Mouse (Mus musculus): Measurements from ENCODE around the gene Poldip3. TPM values are rescaled to one million over a fixed set of nuclear protein-coding genes. Genes with fewer than 3 reads are reported as not detected.

The Poldip3 gene
- polyA plus RNA-seq (2014; fragmentation: Nextera tagmentation; extraction: Ambion mirVana) = 158 and 161 TPM in 2 replicates

DNA sequence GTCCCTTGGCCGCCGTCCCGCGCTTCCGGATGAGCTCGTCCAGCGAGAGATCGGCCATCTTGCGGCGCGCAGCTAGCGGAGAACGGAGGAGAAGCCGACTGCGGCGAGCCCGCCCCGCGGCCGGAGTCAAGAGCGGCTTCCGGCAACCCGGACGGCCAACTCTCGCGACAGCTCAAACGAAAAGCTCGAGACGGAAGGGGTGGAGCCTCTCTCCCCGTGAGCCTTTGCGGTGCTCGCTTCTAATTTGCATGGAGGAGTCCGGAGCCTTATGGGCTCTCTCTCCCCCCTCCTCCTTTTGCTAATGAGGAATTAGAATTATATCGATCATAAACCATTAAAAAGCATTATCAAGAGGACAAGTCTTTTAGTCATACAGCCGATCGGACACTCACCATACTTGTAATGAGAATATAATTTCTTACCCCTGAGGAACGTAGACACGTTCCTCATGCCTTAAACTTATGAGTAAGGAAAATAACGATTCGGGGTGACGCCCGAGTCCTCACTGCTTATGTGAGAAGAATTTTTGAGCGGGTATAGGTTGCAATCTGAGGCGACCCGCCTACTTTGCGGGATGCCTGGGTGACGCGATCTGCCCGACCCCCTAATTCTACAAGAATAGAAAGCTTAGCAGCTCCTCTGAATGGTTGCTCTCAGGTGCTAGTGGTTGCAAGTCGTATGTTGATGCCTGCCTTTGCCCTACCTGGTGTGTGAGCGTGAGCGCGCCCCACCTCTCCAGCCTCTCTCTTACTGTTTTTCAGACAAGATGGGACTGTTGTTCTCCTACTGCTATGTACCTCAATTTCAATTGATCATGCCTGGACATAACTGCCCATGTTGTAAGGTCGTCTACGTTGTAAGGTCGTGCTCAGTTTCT is at the start of gene Poldip3:
TSS of gene Poldip3 (minus strand) at position 189 of the 877 bp plus-strand sequence.
- peak; percentile 93 for ATAC-seq (ENCODE audit: insufficient number of reproducible peaks, insufficient read depth, low FRiP score, low read depth)
- Histone ChIP-seq H3K4me3 (ENCODE audit: low read depth, low read length) (peak within 1 kb of the TSS; percentile 97), H3K36me3 (ENCODE audit: control insufficient read depth, insufficient read depth, low read length) (peaks cover 7% of the 10 kb centered on the region; the same call in 1 of the 2 replicates), H3K4me2 (replicated peaks; ENCODE audit: low read depth, low read length) (peak within 1 kb of the TSS; percentile 88), H3K9ac (replicated peaks; ENCODE audit: low read depth, low read length) (peak within 1 kb of the TSS; percentile 95), H3K9me3 (ENCODE audit: control insufficient read depth, low read depth, low read length) (no peaks in the 10 kb centered on the region), H3K4me1 (ENCODE audit: control insufficient read depth, insufficient read depth, low read length) (0 out of 2 replicates have a peak, but pooled peaks cover 3% of the 10 kb centered on the region), H3K27ac (ENCODE audit: low read length) (peak within 1 kb of the TSS; percentile 98), H3K27me3 (ENCODE audit: control insufficient read depth, insufficient read depth, low read length) (no peaks in the 10 kb centered on the region)
- 1% methylated on average over 56 of the region's 56 CpGs for WGBS

DNA sequence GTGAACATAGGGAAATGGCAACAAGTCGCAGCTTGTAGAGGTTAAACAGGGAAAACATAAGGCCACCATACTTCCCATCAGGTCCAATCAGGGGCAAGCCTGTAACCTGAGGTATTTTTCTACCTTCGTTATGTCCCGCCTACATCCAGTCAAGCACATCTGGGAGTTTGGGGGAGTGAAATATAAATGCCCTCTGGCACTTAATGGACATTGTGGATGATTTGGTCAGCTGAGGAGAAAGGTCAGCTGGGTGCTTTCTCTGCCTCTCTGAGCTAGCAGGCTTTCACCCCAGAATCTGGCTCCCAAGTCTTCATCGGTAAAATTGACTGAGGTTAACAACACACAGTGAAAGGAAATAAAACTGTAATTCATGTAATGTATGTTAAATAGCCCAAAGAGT is 44.2 kb upstream of the Poldip3 start:
- Histone ChIP-seq H3K36me3 (ENCODE audit: control insufficient read depth, insufficient read depth, low read length) (no peaks in the 10 kb centered on the region), H3K4me3 (ENCODE audit: low read depth, low read length) (no peak overlapping the region), H3K27me3 (ENCODE audit: control insufficient read depth, insufficient read depth, low read length) (no peaks in the 10 kb centered on the region), H3K27ac (ENCODE audit: low read length) (no peak overlapping the region), H3K9me3 (ENCODE audit: control insufficient read depth, low read depth, low read length) (no peaks in the 10 kb centered on the region), H3K4me2 (replicated peaks; ENCODE audit: low read depth, low read length) (no peak overlapping the region), H3K4me1 (ENCODE audit: control insufficient read depth, insufficient read depth, low read length) (no peaks in the 10 kb centered on the region), H3K9ac (replicated peaks; ENCODE audit: low read depth, low read length) (no peak overlapping the region)
- no peak for ATAC-seq (ENCODE audit: insufficient number of reproducible peaks, insufficient read depth, low FRiP score, low read depth)
- 94% methylated on average over 4 of the region's 4 CpGs for WGBS

DNA sequence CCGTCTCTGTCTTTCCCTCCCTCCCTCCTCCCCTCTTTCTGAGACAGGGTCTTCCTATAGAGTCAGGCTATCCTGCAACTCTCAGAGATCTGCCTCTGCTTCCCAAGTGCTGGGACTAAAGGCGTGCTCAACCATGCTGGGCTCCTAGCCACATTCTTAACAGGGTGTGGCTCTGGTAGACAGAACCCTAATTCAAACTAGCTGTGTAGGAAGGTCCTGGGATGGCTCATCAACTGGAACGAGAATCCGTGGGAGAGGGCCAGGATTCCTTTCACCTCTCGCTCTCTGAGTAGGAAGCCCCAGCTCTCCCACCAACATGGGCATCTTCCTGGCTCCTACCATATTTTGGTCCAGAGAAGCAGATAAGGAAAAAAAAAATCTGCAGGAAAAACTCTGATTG is 33.2 kb upstream of the Poldip3 start:
- no peak overlapping the region for H3K4me3 ChIP-seq (ENCODE audit: low read depth, low read length)
- H3K4me2 ChIP-seq (replicated peaks; ENCODE audit: low read depth, low read length) = no peak overlapping the region
- H3K27me3 ChIP-seq (ENCODE audit: control insufficient read depth, insufficient read depth, low read length) = no peaks in the 10 kb centered on the region
- no peaks in the 10 kb centered on the region for H3K36me3 ChIP-seq (ENCODE audit: control insufficient read depth, insufficient read depth, low read length)
- H3K27ac ChIP-seq (ENCODE audit: low read length) = no peak overlapping the region
- WGBS = 64% methylated on average over 5 of the region's 5 CpGs
- H3K9me3 ChIP-seq (ENCODE audit: control insufficient read depth, low read depth, low read length) = no peaks in the 10 kb centered on the region
- no peak overlapping the region for H3K9ac ChIP-seq (replicated peaks; ENCODE audit: low read depth, low read length)
- ATAC-seq (ENCODE audit: insufficient number of reproducible peaks, insufficient read depth, low FRiP score, low read depth) = no peak
- no peaks in the 10 kb centered on the region for H3K4me1 ChIP-seq (ENCODE audit: control insufficient read depth, insufficient read depth, low read length)

DNA sequence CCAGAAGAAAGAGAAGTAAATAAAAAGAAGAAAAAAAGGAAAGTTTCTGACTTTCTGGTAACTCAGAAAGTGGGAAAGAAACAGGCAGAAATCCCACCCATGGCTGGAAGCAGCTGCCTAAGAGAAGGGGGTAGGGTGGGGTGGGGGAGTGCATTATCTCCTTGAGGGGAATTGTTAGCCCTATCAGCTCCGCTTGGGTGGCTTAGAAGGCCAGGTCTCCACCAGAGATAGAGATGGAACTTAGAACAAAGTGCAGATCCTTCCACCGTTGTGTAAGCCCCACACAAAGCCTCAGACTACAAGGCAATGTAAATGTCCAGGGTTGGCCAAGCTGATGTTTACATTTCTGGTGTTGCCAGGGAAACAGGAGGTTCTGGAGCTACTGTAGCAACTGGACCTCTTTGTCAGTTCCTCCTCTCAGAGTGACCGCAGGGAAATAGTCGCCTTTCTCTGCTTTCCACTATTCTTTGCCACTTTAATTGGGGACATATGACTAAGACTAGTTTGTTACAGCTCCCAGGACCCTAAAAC is 32.7 kb upstream of the Poldip3 start:
- no peak for ATAC-seq (ENCODE audit: insufficient number of reproducible peaks, insufficient read depth, low FRiP score, low read depth)
- Histone ChIP-seq H3K9me3 (ENCODE audit: control insufficient read depth, low read depth, low read length) (no peaks in the 10 kb centered on the region), H3K4me3 (ENCODE audit: low read depth, low read length) (no peak overlapping the region), H3K27me3 (ENCODE audit: control insufficient read depth, insufficient read depth, low read length) (no peaks in the 10 kb centered on the region), H3K27ac (ENCODE audit: low read length) (no peak overlapping the region), H3K36me3 (ENCODE audit: control insufficient read depth, insufficient read depth, low read length) (no peaks in the 10 kb centered on the region), H3K4me1 (ENCODE audit: control insufficient read depth, insufficient read depth, low read length) (no peaks in the 10 kb centered on the region), H3K9ac (replicated peaks; ENCODE audit: low read depth, low read length) (no peak overlapping the region), H3K4me2 (replicated peaks; ENCODE audit: low read depth, low read length) (no peak overlapping the region)
- WGBS = 45% methylated on average over 4 of the region's 4 CpGs

DNA sequence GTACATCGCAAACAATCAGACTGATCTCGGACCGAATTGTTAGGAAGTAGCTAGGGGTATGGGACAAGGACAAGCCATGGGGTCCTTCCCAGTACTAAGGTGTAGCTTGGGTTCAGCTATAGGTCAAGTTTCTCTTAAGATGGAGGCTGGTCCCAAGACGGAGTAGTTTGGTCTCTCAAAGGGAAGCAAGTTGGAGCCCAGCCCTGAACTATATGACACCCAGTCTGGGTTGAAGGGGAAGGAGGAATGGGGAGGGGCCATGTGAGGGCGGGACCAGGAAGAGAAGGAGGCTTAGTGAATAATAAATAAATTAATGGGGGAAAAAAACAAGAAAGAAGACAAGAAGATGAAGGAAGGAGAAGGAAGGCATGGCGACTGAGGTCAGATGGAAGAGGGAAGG is 30.8 kb upstream of the Poldip3 start:
- no peak overlapping the region for H3K9ac ChIP-seq (replicated peaks; ENCODE audit: low read depth, low read length)
- no peaks in the 10 kb centered on the region for H3K9me3 ChIP-seq (ENCODE audit: control insufficient read depth, low read depth, low read length)
- no peak overlapping the region for H3K4me3 ChIP-seq (ENCODE audit: low read depth, low read length)
- ATAC-seq (ENCODE audit: insufficient number of reproducible peaks, insufficient read depth, low FRiP score, low read depth) = no peak
- no peaks in the 10 kb centered on the region for H3K27me3 ChIP-seq (ENCODE audit: control insufficient read depth, insufficient read depth, low read length)
- WGBS = 80% methylated on average over 6 of the region's 6 CpGs
- no peak overlapping the region for H3K27ac ChIP-seq (ENCODE audit: low read length)
- no peaks in the 10 kb centered on the region for H3K4me1 ChIP-seq (ENCODE audit: control insufficient read depth, insufficient read depth, low read length)
- H3K36me3 ChIP-seq (ENCODE audit: control insufficient read depth, insufficient read depth, low read length) = no peaks in the 10 kb centered on the region
- no peak overlapping the region for H3K4me2 ChIP-seq (replicated peaks; ENCODE audit: low read depth, low read length)

DNA sequence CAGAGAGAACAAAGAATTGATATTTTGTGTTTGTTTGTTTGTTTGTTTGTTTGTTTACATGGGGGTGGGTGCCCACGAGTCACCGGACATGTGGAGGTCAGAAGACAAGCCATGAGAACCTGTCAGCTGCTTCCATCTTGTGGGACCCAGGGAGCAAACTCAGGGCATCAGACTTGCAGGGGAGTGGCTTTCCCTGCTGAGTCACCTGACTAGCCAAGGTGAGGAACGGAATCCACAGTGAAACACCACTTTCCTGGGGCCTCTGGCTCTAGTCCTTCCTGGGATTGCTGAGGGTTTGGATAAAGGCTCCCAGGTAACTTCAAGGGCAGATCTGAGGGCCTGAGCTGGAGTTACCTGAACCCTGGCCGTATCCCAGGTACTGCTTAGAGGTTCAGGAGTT is 27.5 kb upstream of the Poldip3 start:
- H3K4me2 ChIP-seq (replicated peaks; ENCODE audit: low read depth, low read length) = no peak overlapping the region
- H3K36me3 ChIP-seq (ENCODE audit: control insufficient read depth, insufficient read depth, low read length) = no peaks in the 10 kb centered on the region
- 60% methylated on average over 4 of the region's 4 CpGs for WGBS
- H3K27ac ChIP-seq (ENCODE audit: low read length) = no peak overlapping the region
- H3K27me3 ChIP-seq (ENCODE audit: control insufficient read depth, insufficient read depth, low read length) = no peaks in the 10 kb centered on the region
- peaks cover 4% of the 10 kb centered on the region; the same call in 1 of the 2 replicates for H3K4me1 ChIP-seq (ENCODE audit: control insufficient read depth, insufficient read depth, low read length)
- no peak overlapping the region for H3K4me3 ChIP-seq (ENCODE audit: low read depth, low read length)
- H3K9me3 ChIP-seq (ENCODE audit: control insufficient read depth, low read depth, low read length) = no peaks in the 10 kb centered on the region
- ATAC-seq (ENCODE audit: insufficient number of reproducible peaks, insufficient read depth, low FRiP score, low read depth) = no peak
- H3K9ac ChIP-seq (replicated peaks; ENCODE audit: low read depth, low read length) = no peak overlapping the region

DNA sequence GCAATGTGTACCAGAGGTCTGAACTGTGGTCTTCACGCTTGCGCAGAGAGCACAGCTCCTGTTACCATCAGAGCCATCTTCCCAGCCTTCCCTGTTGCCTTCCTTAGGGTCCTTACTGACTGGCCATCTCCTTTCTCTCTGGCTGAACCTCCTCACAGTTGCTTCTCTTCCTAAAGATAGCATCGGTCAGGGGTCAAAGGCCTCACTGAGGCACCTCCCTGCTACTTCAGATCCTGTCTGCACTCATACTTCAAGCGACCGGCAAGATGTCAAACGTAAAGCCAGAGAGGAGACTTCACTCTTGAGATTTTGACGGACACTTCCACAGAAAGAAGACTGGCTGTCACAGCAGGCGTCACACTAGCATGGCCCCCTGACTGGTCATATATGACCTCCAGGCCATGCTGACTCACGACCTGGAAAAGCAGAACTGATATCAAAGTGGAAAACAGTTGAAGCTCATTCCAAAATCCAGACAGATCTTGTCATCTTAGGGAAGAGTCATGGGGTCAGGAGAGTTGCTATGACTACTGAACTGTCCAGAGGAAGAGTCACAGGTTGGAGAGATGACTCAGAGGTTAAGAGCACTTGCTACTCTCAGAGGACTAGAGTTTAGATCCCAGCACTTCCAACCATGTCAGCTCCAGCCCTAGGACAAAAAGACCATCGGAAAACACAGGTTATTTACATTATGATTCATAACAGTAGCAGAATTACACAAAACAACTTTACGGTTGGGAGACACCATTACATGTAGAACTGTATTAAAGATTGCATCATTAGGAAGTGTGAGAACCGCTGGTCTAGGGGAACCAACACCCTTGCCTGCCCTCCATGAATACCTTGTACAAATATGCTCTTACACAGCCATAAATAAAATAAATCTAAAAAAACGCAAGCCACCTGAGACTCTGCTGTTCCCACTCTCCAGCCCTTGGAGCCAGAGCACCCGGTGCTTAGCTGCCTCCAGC is 25.0 kb upstream of the Poldip3 start:
- H3K9me3 ChIP-seq (ENCODE audit: control insufficient read depth, low read depth, low read length) = no peaks in the 10 kb centered on the region
- H3K4me1 ChIP-seq (ENCODE audit: control insufficient read depth, insufficient read depth, low read length) = peaks cover 27% of the 10 kb centered on the region
- H3K4me3 ChIP-seq (ENCODE audit: low read depth, low read length) = no peak overlapping the region
- H3K36me3 ChIP-seq (ENCODE audit: control insufficient read depth, insufficient read depth, low read length) = no peaks in the 10 kb centered on the region
- WGBS = 85% methylated on average over 14 of the region's 14 CpGs
- H3K4me2 ChIP-seq (replicated peaks; ENCODE audit: low read depth, low read length) = no peak overlapping the region
- no peak for ATAC-seq (ENCODE audit: insufficient number of reproducible peaks, insufficient read depth, low FRiP score, low read depth)
- H3K27me3 ChIP-seq (ENCODE audit: control insufficient read depth, insufficient read depth, low read length) = no peaks in the 10 kb centered on the region
- H3K9ac ChIP-seq (replicated peaks; ENCODE audit: low read depth, low read length) = no peak overlapping the region
- H3K27ac ChIP-seq (ENCODE audit: low read length) = no peak overlapping the region

All from stomach, embryonic 14.5 days (tissue).